Mouse (Mus musculus) stomach, postnatal 0 days (tissue): ENCODE results near the gene Hist1h2bg.

ENCODE experiments used
- CTCF ChIP-seq: IDR thresholded peaks from 2 replicates; pipeline ENCODE4 v1.5.1; 2016; ENCODE audit warnings: antibody characterized with exemption, low read depth, mild to moderate bottlenecking, moderate library complexity
- EP300 ChIP-seq: optimal IDR thresholded peaks from 2 replicates; pipeline ENCODE3; 2016; ENCODE audit warnings: antibody characterized with exemption

- no peak for TF ChIP-seq EP300
- TF ChIP-seq CTCF = no peak
Observed at GRCm38 (mm10) chr13:23604452-23604851, 33.3 kb downstream of the Hist1h2bg start.
